ENCODE assay signal across 8 mouse cellular contexts in genomic region chr4:138447387-138447786, GRCm38 (mm10). TPM values are rescaled to one million over a fixed set of nuclear protein-coding genes. Genes with fewer than 3 reads are reported as not detected.
DNase-seq lines count a peak whose midpoint lies in the region; ATAC-seq and TF ChIP-seq lines count a peak whose summit lies in the region.

No protein-coding gene starts in this region.

- WGBS in hindbrain, postnatal 0 days = 1% methylated on average over 8 of the region's 8 CpGs

- H3K4me3 ChIP-seq in hindbrain, postnatal 0 days (ENCODE audit: low read length) = no peak overlapping the region

- DNase-seq in T-cell, adult 2 months (ENCODE audit: low spot score) = peak; percentile 83
- peak; percentile 94 to 96 for DNase-seq in cerebellum, postnatal 36 days
- peak; percentile 90 for DNase-seq in gastrocnemius, adult 18-20 months (ENCODE audit: low spot score)
- peak; percentile 96 for DNase-seq in hindbrain, postnatal 0 days (ENCODE audit: low spot score)
- peak; percentile 87 for DNase-seq in left cerebral cortex, adult 11 months (ENCODE audit: low spot score)
- peak; percentile 90 to 92 for DNase-seq in lung, postnatal 4 days
- peak; percentile 95 for DNase-seq in retina, postnatal 1 day
- peak; percentile 81 to 87 for DNase-seq in thymus, postnatal 36 days

- no peak overlapping the region for H3K4me2 ChIP-seq in hindbrain, postnatal 0 days (ENCODE audit: low read depth, low read length)

- H3K4me1 ChIP-seq in hindbrain, postnatal 0 days (ENCODE audit: insufficient read depth, low read length) = 0 out of 2 replicates have a peak, but pooled peaks cover 7% of the 10 kb centered on the region

- no peak overlapping the region for H3K9ac ChIP-seq in hindbrain, postnatal 0 days (replicated peaks; ENCODE audit: low read length)

- H3K27me3 ChIP-seq in hindbrain, postnatal 0 days (ENCODE audit: insufficient read depth, low read length) = no peaks in the 10 kb centered on the region

- peak overlapping the region; percentile 38 for H3K27ac ChIP-seq in hindbrain, postnatal 0 days

- no peaks in the 10 kb centered on the region for H3K9me3 ChIP-seq in hindbrain, postnatal 0 days (ENCODE audit: low read length)

- peak; percentile 99 for TF ChIP-seq CTCF in hindbrain, postnatal 0 days (IDR thresholded peaks at IDR 0.05; ENCODE audit: low read depth)

- peak; percentile 82 for ATAC-seq in hindbrain, postnatal 0 days

- H3K36me3 ChIP-seq in hindbrain, postnatal 0 days (ENCODE audit: insufficient read depth, low read length) = no peaks in the 10 kb centered on the region

RNA-seq across cellular contexts. Expression of gene Camk2n1, which starts 6.7 kb away (rescaled TPM):
- 1 to 10 TPM; 3.8 to 7.7 TPM for total RNA-seq in gastrocnemius, adult 18-20 months (2021)
- 34.9 and 37.5 TPM in 2 replicates for total RNA-seq in hindbrain, postnatal 0 days (2014; rRNA removed)
- 29.5 and 33.5 TPM in 2 replicates for polyA plus RNA-seq in hindbrain, postnatal 0 days (2015; fragmentation: Nextera tagmentation; extraction: Ambion mirVana)

RNA-seq across cellular contexts. Expression of gene Mul1, which starts 12.9 kb away (rescaled TPM):
- total RNA-seq in gastrocnemius, adult 18-20 months (2021) = 10 to 100 TPM; 41.7 to 43.9 TPM
- total RNA-seq in hindbrain, postnatal 0 days (2014; rRNA removed) = 36.2 and 39.1 TPM in 2 replicates
- 19.1 and 21.6 TPM in 2 replicates for polyA plus RNA-seq in hindbrain, postnatal 0 days (2015; fragmentation: Nextera tagmentation; extraction: Ambion mirVana)

RNA-seq across cellular contexts. Expression of gene Fam43b, which starts 51.1 kb away (rescaled TPM):
- not detected for total RNA-seq in gastrocnemius, adult 18-20 months (2021)
- total RNA-seq in hindbrain, postnatal 0 days (2014; rRNA removed) = 16.6 and 23.8 TPM in 2 replicates
- polyA plus RNA-seq in hindbrain, postnatal 0 days (2015; fragmentation: Nextera tagmentation; extraction: Ambion mirVana) = 17.9 and 18.6 TPM in 2 replicates

Comparison
In these comparisons a context has a peak if more than half of its experiments do, and no peak if none do; other contexts are left out.
1. RNA of gene Fam43b, which starts 51.1 kb away (total RNA-seq): 16.6 to 23.8 TPM in hindbrain, postnatal 0 days; not detected in gastrocnemius, adult 18-20 months; every median in the first group is over 10 times any median in the second.
2. Peak in every context shown above with its lines, with median percentiles within 50 percentile points of each other: DNase-seq.